Mouse (Mus musculus): ENCODE measurements at regions not wholly inside any gene's neighbourhood (a gene's known extent, or its start where the extent isn't known, plus 50 kb on each side); places are given as distances from the start of the nearest gene placed in this dataset.

DNA sequence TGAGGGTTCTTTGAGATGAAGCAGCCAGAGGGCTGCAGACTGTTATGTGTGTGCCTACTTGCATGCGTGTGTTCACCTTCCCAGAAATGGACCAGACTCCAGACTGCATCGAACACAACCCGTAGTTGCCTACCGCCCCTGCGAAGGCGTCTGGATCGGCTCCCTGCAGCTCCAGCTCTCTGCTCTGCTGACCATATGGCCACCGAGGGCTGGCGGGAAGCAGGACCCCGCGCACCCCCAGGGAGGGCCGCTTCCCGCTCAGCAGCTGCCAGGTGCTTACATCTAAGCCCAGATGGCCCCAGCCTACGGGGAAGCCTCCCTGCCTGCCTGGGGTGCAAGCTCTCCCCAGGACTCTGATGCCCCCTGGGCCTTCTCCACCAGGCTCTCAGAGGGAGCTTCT lies 60.8 kb upstream of the Stx16 start:
- no peak overlapping the region for H3K4me3 ChIP-seq (replicated peaks in 1 of 3; ENCODE audit: low read depth in 2 of 3, low read length in 2 of 3, poor library complexity in 1 of 3)
- no peaks in the 10 kb centered on the region for H3K79me2 ChIP-seq (replicated peaks; ENCODE audit: control insufficient read depth, extremely low read depth, insufficient read depth, poor library complexity, severe bottlenecking)
- H3K4me1 ChIP-seq (ENCODE audit: control insufficient read depth in 1 of 2, insufficient read depth in 2 of 2): peaks cover 0 to 6% of the 10 kb centered on the region in 2 experiments; a peak in 1 of 4 replicates
- no peak overlapping the region for H3K9ac ChIP-seq (ENCODE audit: insufficient read depth, low read depth)
- in situ Hi-C loops (cut with MboI; ENCODE audit: low pct_ligation_motif_present, low pct_unique_long_range_greater_than_20kb, low sequenced_read_pairs): no loop called here
- H3K4me2 ChIP-seq (ENCODE audit: insufficient read depth, low read depth, poor library complexity, severe bottlenecking): no peak overlapping the region
- no peak for DNase-seq (ENCODE audit: extremely low read depth)
- H3K36me3 ChIP-seq (replicated peaks in 1 of 2; ENCODE audit: control insufficient read depth in 1 of 2, insufficient read depth in 1 of 2, low read length in 1 of 2): no peaks in the 10 kb centered on the region
- peaks cover 69% of the 10 kb centered on the region for H3K27me3 ChIP-seq (replicated peaks)
- TF ChIP-seq CTCF (conservative IDR thresholded peaks at IDR 0.05 in 1 of 2, IDR thresholded peaks at IDR 0.05 in 1 of 2; ENCODE audit: low read depth in 2 of 2, low read length in 2 of 2): no peak
- no peak for TF ChIP-seq UBTF (IDR thresholded peaks at IDR 0.05; ENCODE audit: low read depth, low read length)
- TF ChIP-seq CHD2 (IDR thresholded peaks at IDR 0.05; ENCODE audit: low read length): no peak
- TF ChIP-seq RAD21 (IDR thresholded peaks at IDR 0.05; ENCODE audit: low read depth, low read length): no peak
- no peak for TF ChIP-seq MAFK (IDR thresholded peaks at IDR 0.05; ENCODE audit: insufficient replicate concordance, low read length)
- no peak for TF ChIP-seq SIN3A (IDR thresholded peaks at IDR 0.05; ENCODE audit: low read length)
- no peak for TF ChIP-seq MYC (IDR thresholded peaks at IDR 0.05; ENCODE audit: low read depth, low read length)
- no peak for TF ChIP-seq SMC3 (IDR thresholded peaks at IDR 0.05; ENCODE audit: low read depth, low read length)
- TF ChIP-seq ELF1 (IDR thresholded peaks at IDR 0.05; ENCODE audit: low read depth, low read length): no peak
- TF ChIP-seq MXI1 (IDR thresholded peaks at IDR 0.05; ENCODE audit: low read depth, low read length): no peak
- TF ChIP-seq EP300 (IDR thresholded peaks at IDR 0.05; ENCODE audit: low read length): no peak
- no peak for TF ChIP-seq MAX (IDR thresholded peaks at IDR 0.05; ENCODE audit: low read length)
- no peak for TF ChIP-seq ZKSCAN1 (IDR thresholded peaks at IDR 0.05; ENCODE audit: borderline replicate concordance, low read depth, low read length)
- no peak for TF ChIP-seq E2F4 (IDR thresholded peaks at IDR 0.05; ENCODE audit: insufficient replicate concordance, low read depth, low read length)
- dilution Hi-C loops (cut with MboI; ENCODE audit: extremely low pct_ligation_motif_present, extremely low pct_unique_long_range_greater_than_20kb, low sequenced_read_pairs): no loop called here
- H3K9me3 ChIP-seq (replicated peaks; ENCODE audit: low read length): no peaks in the 10 kb centered on the region
- H3K27ac ChIP-seq (ENCODE audit: insufficient read depth, low read depth): no peak overlapping the region

DNA sequence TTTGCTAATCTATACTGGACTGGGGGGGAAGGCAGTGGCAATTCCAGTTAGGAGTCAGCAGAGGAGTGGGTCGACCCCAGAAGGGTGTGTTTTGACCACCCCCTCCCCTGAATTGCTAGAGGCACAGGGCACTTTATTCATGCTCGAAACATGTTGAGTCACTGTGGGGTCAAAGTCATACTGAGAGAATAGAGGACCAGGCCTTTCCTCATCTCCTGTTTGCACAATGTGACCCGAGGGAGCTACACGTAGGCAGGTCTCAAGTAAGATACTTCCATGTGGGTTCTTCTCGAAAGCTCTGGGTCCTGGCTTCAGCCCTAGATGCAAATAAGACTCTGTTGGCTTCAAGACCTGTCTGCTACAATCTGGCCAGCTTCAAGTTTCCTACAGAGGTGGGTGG lies 60.0 kb upstream of the Stx16 start:
- Histone ChIP-seq H3K4me1 (ENCODE audit: control insufficient read depth in 1 of 2, insufficient read depth in 2 of 2) (peaks cover 0 to 6% of the 10 kb centered on the region in 2 experiments; a peak in 1 of 4 replicates), H3K27me3 (replicated peaks) (peaks cover 64% of the 10 kb centered on the region), H3K27ac (ENCODE audit: insufficient read depth, low read depth) (no peak overlapping the region), H3K9ac (ENCODE audit: insufficient read depth, low read depth) (no peak overlapping the region), H3K9me3 (replicated peaks; ENCODE audit: low read length) (no peaks in the 10 kb centered on the region), H3K79me2 (replicated peaks; ENCODE audit: control insufficient read depth, extremely low read depth, insufficient read depth, poor library complexity, severe bottlenecking) (no peaks in the 10 kb centered on the region), H3K36me3 (replicated peaks in 1 of 2; ENCODE audit: control insufficient read depth in 1 of 2, insufficient read depth in 1 of 2, low read length in 1 of 2) (no peaks in the 10 kb centered on the region), H3K4me2 (ENCODE audit: insufficient read depth, low read depth, poor library complexity, severe bottlenecking) (no peak overlapping the region), H3K4me3 (replicated peaks in 1 of 3; ENCODE audit: low read depth in 2 of 3, low read length in 2 of 3, poor library complexity in 1 of 3) (no peak overlapping the region)
- in situ Hi-C loops (cut with MboI; ENCODE audit: low pct_ligation_motif_present, low pct_unique_long_range_greater_than_20kb, low sequenced_read_pairs) (no loop called here), dilution Hi-C loops (cut with MboI; ENCODE audit: extremely low pct_ligation_motif_present, extremely low pct_unique_long_range_greater_than_20kb, low sequenced_read_pairs) (no loop called here)
- DNase-seq (ENCODE audit: extremely low read depth): peak; percentile 3
- TF ChIP-seq PAX5 (IDR thresholded peaks at IDR 0.05; ENCODE audit: low read length): no peak
- no peak for TF ChIP-seq SMC3 (IDR thresholded peaks at IDR 0.05; ENCODE audit: low read depth, low read length)
- TF ChIP-seq ZMIZ1 (IDR thresholded peaks at IDR 0.05; ENCODE audit: low read depth, low read length): no peak
- TF ChIP-seq JUN (IDR thresholded peaks at IDR 0.05; ENCODE audit: insufficient read depth, low read depth, low read length): no peak
- no peak for TF ChIP-seq CHD2 (IDR thresholded peaks at IDR 0.05; ENCODE audit: low read length)

Measured in CH12.LX (cell line).